Mouse (Mus musculus): ENCODE results near the gene Sec31a. TPM values are rescaled to one million over a fixed set of nuclear protein-coding genes. Genes with fewer than 3 reads are reported as not detected.

The Sec31a gene
- total and polyA plus RNA-seq, 3 experiments: 101 to 201 (median 111) TPM

GRCm38 (mm10) chr5:100342422-100342821 lies 73.6 kb downstream of the Sec31a start:
- Histone ChIP-seq H3K9ac (ENCODE audit: low read depth, low read length) (no peak overlapping the region), H3K36me3 (ENCODE audit: control insufficient read depth, insufficient read depth, low read length) (no peaks in the 10 kb centered on the region), H3K79me2 (replicated peaks; ENCODE audit: control insufficient read depth, insufficient read depth, low read length) (no peaks in the 10 kb centered on the region), H3K27me3 (ENCODE audit: control insufficient read depth, insufficient read depth, low read length) (no peaks in the 10 kb centered on the region), H3K4me3 (no peak overlapping the region), H3K4me1 (ENCODE audit: control insufficient read depth, insufficient read depth, low read length) (no peaks in the 10 kb centered on the region), H3K27ac (no peak overlapping the region)
- intact Hi-C loops (cut with DNase I): no loop called here
- TF ChIP-seq CTCF (IDR thresholded peaks at IDR 0.05) (no peak), POLR2A (IDR thresholded peaks at IDR 0.05; ENCODE audit: insufficient read depth, low read depth, low read length) (no peak), EP300 (IDR thresholded peaks at IDR 0.05; ENCODE audit: insufficient read depth, low read depth, low read length) (no peak)
- 77% methylated on average over 6 of the region's 6 CpGs for WGBS
- no peak for DNase-seq

- H3K9ac ChIP-seq (ENCODE audit: low read depth, low read length): no peak overlapping the region
- DNase-seq: no peak
- 84% methylated on average over 7 of the region's 7 CpGs for WGBS
- H3K4me1 ChIP-seq (ENCODE audit: control insufficient read depth, insufficient read depth, low read length): no peaks in the 10 kb centered on the region
- TF ChIP-seq POLR2A (IDR thresholded peaks at IDR 0.05; ENCODE audit: insufficient read depth, low read depth, low read length): no peak
- no peak for TF ChIP-seq EP300 (IDR thresholded peaks at IDR 0.05; ENCODE audit: insufficient read depth, low read depth, low read length)
- no peak for TF ChIP-seq CTCF (IDR thresholded peaks at IDR 0.05)
- H3K36me3 ChIP-seq (ENCODE audit: control insufficient read depth, insufficient read depth, low read length): no peaks in the 10 kb centered on the region
- H3K4me3 ChIP-seq: no peak overlapping the region
- intact Hi-C loops (cut with DNase I): no loop called here
- no peaks in the 10 kb centered on the region for H3K79me2 ChIP-seq (replicated peaks; ENCODE audit: control insufficient read depth, insufficient read depth, low read length)
- no peaks in the 10 kb centered on the region for H3K27me3 ChIP-seq (ENCODE audit: control insufficient read depth, insufficient read depth, low read length)
- no peak overlapping the region for H3K27ac ChIP-seq
Observed at GRCm38 (mm10) chr5:100341042-100341441, 75.0 kb downstream of the Sec31a start.

- WGBS: 77% methylated on average over 4 of the region's 4 CpGs
- no peaks in the 10 kb centered on the region for H3K27me3 ChIP-seq (ENCODE audit: control insufficient read depth, insufficient read depth, low read length)
- H3K4me1 ChIP-seq (ENCODE audit: control insufficient read depth, insufficient read depth, low read length): no peaks in the 10 kb centered on the region
- no peak overlapping the region for H3K27ac ChIP-seq
- no peak for TF ChIP-seq EP300 (IDR thresholded peaks at IDR 0.05; ENCODE audit: insufficient read depth, low read depth, low read length)
- TF ChIP-seq POLR2A (IDR thresholded peaks at IDR 0.05; ENCODE audit: insufficient read depth, low read depth, low read length): no peak
- no peak for TF ChIP-seq CTCF (IDR thresholded peaks at IDR 0.05)
- no peak overlapping the region for H3K9ac ChIP-seq (ENCODE audit: low read depth, low read length)
- no peak for DNase-seq
- no peaks in the 10 kb centered on the region for H3K36me3 ChIP-seq (ENCODE audit: control insufficient read depth, insufficient read depth, low read length)
- no peaks in the 10 kb centered on the region for H3K79me2 ChIP-seq (replicated peaks; ENCODE audit: control insufficient read depth, insufficient read depth, low read length)
- intact Hi-C loops (cut with DNase I): no loop called here
- H3K4me3 ChIP-seq: no peak overlapping the region
Observed at GRCm38 (mm10) chr5:100337852-100338251, 78.2 kb downstream of the Sec31a start.

- Histone ChIP-seq H3K27me3 (ENCODE audit: control insufficient read depth, insufficient read depth, low read length) (no peaks in the 10 kb centered on the region), H3K9ac (ENCODE audit: low read depth, low read length) (no peak overlapping the region), H3K4me3 (no peak overlapping the region), H3K4me1 (ENCODE audit: control insufficient read depth, insufficient read depth, low read length) (no peaks in the 10 kb centered on the region), H3K79me2 (replicated peaks; ENCODE audit: control insufficient read depth, insufficient read depth, low read length) (no peaks in the 10 kb centered on the region), H3K36me3 (ENCODE audit: control insufficient read depth, insufficient read depth, low read length) (no peaks in the 10 kb centered on the region), H3K27ac (no peak overlapping the region)
- DNase-seq: no peak
- TF ChIP-seq CTCF (IDR thresholded peaks at IDR 0.05): no peak
- TF ChIP-seq EP300 (IDR thresholded peaks at IDR 0.05; ENCODE audit: insufficient read depth, low read depth, low read length): no peak
- TF ChIP-seq POLR2A (IDR thresholded peaks at IDR 0.05; ENCODE audit: insufficient read depth, low read depth, low read length): no peak
- 90% methylated on average over 7 of the region's 7 CpGs for WGBS
- intact Hi-C loops (cut with DNase I): no loop called here
Observed at GRCm38 (mm10) chr5:100336876-100337275, 79.2 kb downstream of the Sec31a start.

GRCm38 (mm10) chr5:100335581-100336080 lies 80.4 kb downstream of the Sec31a start:
- TF ChIP-seq CTCF (IDR thresholded peaks at IDR 0.05): no peak
- TF ChIP-seq POLR2A (IDR thresholded peaks at IDR 0.05; ENCODE audit: insufficient read depth, low read depth, low read length): no peak
- no peak for TF ChIP-seq EP300 (IDR thresholded peaks at IDR 0.05; ENCODE audit: insufficient read depth, low read depth, low read length)
- no peak for DNase-seq
- WGBS: 75% methylated on average over 5 of the region's 5 CpGs

GRCm38 (mm10) chr5:100334686-100335085 lies 81.3 kb downstream of the Sec31a start:
- Histone ChIP-seq H3K79me2 (replicated peaks; ENCODE audit: control insufficient read depth, insufficient read depth, low read length) (no peaks in the 10 kb centered on the region), H3K4me1 (ENCODE audit: control insufficient read depth, insufficient read depth, low read length) (no peaks in the 10 kb centered on the region), H3K36me3 (ENCODE audit: control insufficient read depth, insufficient read depth, low read length) (no peaks in the 10 kb centered on the region), H3K9ac (ENCODE audit: low read depth, low read length) (no peak overlapping the region), H3K4me3 (no peak overlapping the region), H3K27ac (no peak overlapping the region), H3K27me3 (ENCODE audit: control insufficient read depth, insufficient read depth, low read length) (no peaks in the 10 kb centered on the region)
- no peak for DNase-seq
- no peak for TF ChIP-seq CTCF (IDR thresholded peaks at IDR 0.05)
- TF ChIP-seq POLR2A (IDR thresholded peaks at IDR 0.05; ENCODE audit: insufficient read depth, low read depth, low read length): no peak
- TF ChIP-seq EP300 (IDR thresholded peaks at IDR 0.05; ENCODE audit: insufficient read depth, low read depth, low read length): no peak
- intact Hi-C loops (cut with DNase I): no loop called here
- WGBS: 53% methylated on average over 6 of the region's 6 CpGs

More at GRCm38 (mm10) chr5:100335581-100336080, 80.4 kb downstream of the Sec31a start:
- Histone ChIP-seq H3K27ac (no peak overlapping the region), H3K27me3 (ENCODE audit: control insufficient read depth, insufficient read depth, low read length) (no peaks in the 10 kb centered on the region), H3K36me3 (ENCODE audit: control insufficient read depth, insufficient read depth, low read length) (no peaks in the 10 kb centered on the region), H3K9ac (ENCODE audit: low read depth, low read length) (no peak overlapping the region), H3K4me1 (ENCODE audit: control insufficient read depth, insufficient read depth, low read length) (no peaks in the 10 kb centered on the region), H3K4me3 (no peak overlapping the region), H3K79me2 (replicated peaks; ENCODE audit: control insufficient read depth, insufficient read depth, low read length) (no peaks in the 10 kb centered on the region)
- intact Hi-C loops (cut with DNase I): no loop called here

Data from heart, adult 2 months (tissue).